Mouse (Mus musculus) heart, postnatal 25 days (tissue): ENCODE measurements at regions not wholly inside any gene's neighbourhood (a gene's known extent, or its start where the extent isn't known, plus 50 kb on each side); places are given as distances from the start of the nearest gene placed in this dataset.
A peak's percentile ranks its signal among the peaks of the same experiment; 100 is the strongest.

Experiments used
- DNase-seq: peaks from one replicate; pipeline ENCODE4 v3.0.0; 2022; ENCODE audit warnings: low spot score
- intact Hi-C: fragments of 180-260 bp; cut with DNase I; formaldehyde crosslinking; loops from one replicate; pipeline ENCODE4 v1.15.1; 2025

- intact Hi-C loops: no loop called here
- no peak for DNase-seq
Measured at GRCm38 (mm10) chr1:76167486-76167885, 621.4 kb downstream of the Slc4a3 start.

GRCm38 (mm10) chr1:76181181-76181580 lies 635.1 kb downstream of the Slc4a3 start:
- intact Hi-C loops: no loop called here
- DNase-seq: no peak

GRCm38 (mm10) chr1:76194844-76195243 lies 648.8 kb downstream of the Slc4a3 start:
- peak; percentile 9 for DNase-seq
- intact Hi-C loops: no loop called here

GRCm38 (mm10) chr1:76197651-76198050 lies 651.6 kb downstream of the Slc4a3 start:
- intact Hi-C loops: no loop called here
- DNase-seq: no peak

GRCm38 (mm10) chr1:76200906-76201305 lies 654.8 kb downstream of the Slc4a3 start:
- DNase-seq: no peak
- intact Hi-C loops: no loop called here

GRCm38 (mm10) chr1:76212486-76212885 lies 666.4 kb downstream of the Slc4a3 start:
- intact Hi-C loops: no loop called here
- DNase-seq: no peak

- intact Hi-C loops: no loop called here
Measured at GRCm38 (mm10) chr1:76244721-76245120, 698.7 kb downstream of the Slc4a3 start.

GRCm38 (mm10) chr1:76246181-76246796 lies 700.2 kb downstream of the Slc4a3 start:
- no peak for DNase-seq
- intact Hi-C loops: no loop called here

More at GRCm38 (mm10) chr1:76244721-76245120, 698.7 kb downstream of the Slc4a3 start:
- DNase-seq: peak; percentile 3

- DNase-seq: no peak
- intact Hi-C loops: no loop called here
Measured at GRCm38 (mm10) chr1:76247126-76247525, 701.1 kb downstream of the Slc4a3 start.

GRCm38 (mm10) chr1:76258217-76258616 lies 712.2 kb downstream of the Slc4a3 start:
- intact Hi-C loops: no loop called here
- no peak for DNase-seq

- intact Hi-C loops: no loop called here
- peak; percentile 23 for DNase-seq
Measured at GRCm38 (mm10) chr1:76276148-76276547, 730.1 kb downstream of the Slc4a3 start.

GRCm38 (mm10) chr1:76276624-76277023 lies 730.6 kb downstream of the Slc4a3 start:
- no peak for DNase-seq
- intact Hi-C loops: no loop called here

GRCm38 (mm10) chr1:76283322-76283721 lies 737.3 kb downstream of the Slc4a3 start:
- intact Hi-C loops: no loop called here
- no peak for DNase-seq

- intact Hi-C loops: no loop called here
- no peak for DNase-seq
Measured at GRCm38 (mm10) chr1:76322943-76323559, 777.0 kb downstream of the Slc4a3 start.

- intact Hi-C loops: no loop called here
- DNase-seq: no peak
Measured at GRCm38 (mm10) chr1:76323592-76323991, 777.5 kb downstream of the Slc4a3 start.

GRCm38 (mm10) chr1:76336011-76336410 lies 789.9 kb downstream of the Slc4a3 start:
- no peak for DNase-seq
- intact Hi-C loops: no loop called here

GRCm38 (mm10) chr1:76362106-76362505 lies 816.0 kb downstream of the Slc4a3 start:
- no peak for DNase-seq
- intact Hi-C loops: no loop called here

GRCm38 (mm10) chr1:76373931-76374330 lies 827.9 kb downstream of the Slc4a3 start:
- DNase-seq: peak; percentile 53

GRCm38 (mm10) chr1:76378154-76378553 lies 832.1 kb downstream of the Slc4a3 start:
- no peak for DNase-seq
- intact Hi-C loops: no loop called here

More at GRCm38 (mm10) chr1:76373931-76374330, 827.9 kb downstream of the Slc4a3 start:
- intact Hi-C loops: no loop called here

- intact Hi-C loops: no loop called here
Measured at GRCm38 (mm10) chr1:76392536-76392935, 846.5 kb downstream of the Slc4a3 start.

GRCm38 (mm10) chr1:76394038-76394437 lies 848.0 kb downstream of the Slc4a3 start:
- intact Hi-C loops: no loop called here
- no peak for DNase-seq

More at GRCm38 (mm10) chr1:76392536-76392935, 846.5 kb downstream of the Slc4a3 start:
- DNase-seq: no peak

GRCm38 (mm10) chr1:76402854-76403253 lies 856.8 kb downstream of the Slc4a3 start:
- DNase-seq: no peak

More at GRCm38 (mm10) chr1:76402854-76403253, 856.8 kb downstream of the Slc4a3 start:
- intact Hi-C loops: no loop called here
